Mouse (Mus musculus) MEL (cell line): ENCODE measurements around the gene Pde11a.

Experiments used
- EP300 ChIP-seq, 2 experiments: IDR thresholded peaks; 2 replicates each; pipeline ENCODE4 v1.6.1; 2011; ENCODE audit warnings: improper control_type of control experiment in 2 of 2, low read length in 2 of 2, low read depth in 1 of 2, mild to moderate bottlenecking in 1 of 2
- POLR2A ChIP-seq, 2 experiments: IDR thresholded peaks; 2 replicates each; pipeline ENCODE4 v1.6.1; 2011 to 2012; ENCODE audit warnings: low read length in 2 of 2, mild to moderate bottlenecking in 2 of 2, control low read depth in 1 of 2, improper control_type of control experiment in 1 of 2, low read depth in 1 of 2, moderate library complexity in 1 of 2; ENCODE audit not compliant: control insufficient read depth in 1 of 2, insufficient read depth in 1 of 2, poor library complexity in 1 of 2

GRCm38 (mm10) chr2:75999636-76000035 lies 338.9 kb downstream of the Pde11a start:
- TF ChIP-seq EP300 (IDR thresholded peaks at IDR 0.05; ENCODE audit: low read depth in 1 of 2, low read length in 2 of 2) (no peak), POLR2A (IDR thresholded peaks at IDR 0.05; ENCODE audit: control insufficient read depth in 1 of 2, insufficient read depth in 1 of 2, low read depth in 1 of 2, low read length in 2 of 2, poor library complexity in 1 of 2) (no peak)
